In genomic region chr12:99216341-99216761, GRCm38 (mm10) we compare ENCODE assay signal across 9 mouse cellular contexts.
A peak's percentile ranks its signal among the peaks of the same experiment; 100 is the strongest.
DNase-seq lines count a peak whose midpoint lies in the region; ATAC-seq and TF ChIP-seq lines count a peak whose summit lies in the region.
"Had no signal": no experiment of that assay in that cellular context is flagged by ENCODE, and none has a peak within 500 bp of the region (broad histone marks: within the 10 kb centered on the region; RNA-seq: fewer than 3 reads in every experiment).

No protein-coding gene starts in this region.

- no peaks in the 10 kb centered on the region for H3K9me3 ChIP-seq in forebrain, postnatal 0 days (ENCODE audit: low read length)
- H3K9me3 ChIP-seq in midbrain, embryonic 11.5 days (ENCODE audit: control insufficient read depth, low read length), result no peaks in the 10 kb centered on the region
- H3K9me3 ChIP-seq in kidney, embryonic 14.5 days (ENCODE audit: control insufficient read depth, low read length), result no peaks in the 10 kb centered on the region

- 0 out of 2 replicates have a peak, but pooled peaks cover under 1% of the 10 kb centered on the region for H3K36me3 ChIP-seq in forebrain, postnatal 0 days (ENCODE audit: insufficient read depth)
- no peaks in the 10 kb centered on the region for H3K36me3 ChIP-seq in midbrain, embryonic 11.5 days (ENCODE audit: control insufficient read depth, insufficient read depth, low read length)
- no peaks in the 10 kb centered on the region for H3K36me3 ChIP-seq in kidney, embryonic 14.5 days (ENCODE audit: control insufficient read depth, insufficient read depth, low read length)

- peaks cover 21% of the 10 kb centered on the region for H3K4me1 ChIP-seq in forebrain, postnatal 0 days (ENCODE audit: insufficient read depth)
- peaks cover 46% of the 10 kb centered on the region for H3K4me1 ChIP-seq in midbrain, embryonic 11.5 days (ENCODE audit: control insufficient read depth, insufficient read depth, low read length)
- H3K4me1 ChIP-seq in kidney, embryonic 14.5 days (ENCODE audit: control insufficient read depth, insufficient read depth, low read length), result peaks cover 14% of the 10 kb centered on the region; the same call in 1 of the 2 replicates

- no peak overlapping the region for H3K4me2 ChIP-seq in forebrain, postnatal 0 days (ENCODE audit: low read depth)
- no peak overlapping the region for H3K4me2 ChIP-seq in midbrain, embryonic 11.5 days
- no peak overlapping the region for H3K4me2 ChIP-seq in kidney, embryonic 14.5 days (replicated peaks; ENCODE audit: low read depth, low read length)

- no peak for TF ChIP-seq CTCF in gastrocnemius, adult 2 months (IDR thresholded peaks at IDR 0.05)
- no peak for TF ChIP-seq CTCF in forebrain, postnatal 0 days (IDR thresholded peaks at IDR 0.05; ENCODE audit: low read depth)

- peak overlapping the region; percentile 97 for H3K27ac ChIP-seq in gastrocnemius, adult 2 months
- no peak overlapping the region for H3K27ac ChIP-seq in forebrain, postnatal 0 days (ENCODE audit: low read depth, low read length)
- peak overlapping the region; percentile 35; the same call in 1 of the 2 replicates for H3K27ac ChIP-seq in midbrain, embryonic 11.5 days (ENCODE audit: low read depth, low read length)
- no peak overlapping the region for H3K27ac ChIP-seq in kidney, embryonic 14.5 days (ENCODE audit: low read depth, low read length)

- peak; percentile 72 for DNase-seq in gastrocnemius, adult 2 months
- DNase-seq in gastrocnemius, postnatal 14 days, result no peak
- peak; percentile 57 for DNase-seq in cerebellum, adult 11 months
- no peak for DNase-seq in forebrain, postnatal 0 days
- no peak for DNase-seq in midbrain, embryonic 11.5 days (ENCODE audit: low spot score, missing footprints)
- DNase-seq in urinary bladder, postnatal 36 days (ENCODE audit: low spot score in 2 of 2), result no peak
- no peak for DNase-seq in spleen, postnatal 4 days (ENCODE audit: low spot score in 2 of 2)
- DNase-seq: right cerebral cortex, postnatal 14 days had no signal

- H3K27me3 ChIP-seq in forebrain, postnatal 0 days (ENCODE audit: insufficient read depth, low read length), result no peaks in the 10 kb centered on the region
- H3K27me3 ChIP-seq in midbrain, embryonic 11.5 days (ENCODE audit: control insufficient read depth, insufficient read depth, low read length), result no peaks in the 10 kb centered on the region
- H3K27me3 ChIP-seq in kidney, embryonic 14.5 days (ENCODE audit: control insufficient read depth, insufficient read depth, low read length), result no peaks in the 10 kb centered on the region

- H3K4me3 ChIP-seq in gastrocnemius, adult 2 months, result peak overlapping the region; percentile 38
- no peak overlapping the region for H3K4me3 ChIP-seq in forebrain, postnatal 0 days (ENCODE audit: low read depth, low read length)
- no peak overlapping the region for H3K4me3 ChIP-seq in midbrain, embryonic 11.5 days (ENCODE audit: low read depth, low read length)
- H3K4me3 ChIP-seq in kidney, embryonic 14.5 days (ENCODE audit: low read length), result no peak overlapping the region

- ATAC-seq in forebrain, postnatal 0 days, result peak; percentile 64
- no peak for ATAC-seq in midbrain, embryonic 11.5 days (ENCODE audit: low FRiP score)
- ATAC-seq in kidney, embryonic 14.5 days (ENCODE audit: low FRiP score, low TSS enrichment), result no peak

- WGBS in forebrain, postnatal 0 days, result 18% methylated on average over 5 of the region's 5 CpGs
- 64% methylated on average over 5 of the region's 5 CpGs for WGBS in midbrain, embryonic 11.5 days
- 53% methylated on average over 5 of the region's 5 CpGs for WGBS in kidney, embryonic 14.5 days

- intact Hi-C loops in gastrocnemius, adult 2 months (cut with DNase I), result loop anchor here (5.0 to 10.0 kb wide), 4 partner anchors 91 to 618 kb away; partner anchors contain the start of gene Foxn3
- intact Hi-C loops in gastrocnemius, postnatal 14 days (cut with DNase I; ENCODE audit: low total_unique reads), result no loop called here

- no peak overlapping the region for H3K9ac ChIP-seq in forebrain, postnatal 0 days
- H3K9ac ChIP-seq in midbrain, embryonic 11.5 days (ENCODE audit: low read length), result 0 out of 2 replicates have a peak overlapping the region, but pooled peaks have one; percentile 25
- no peak overlapping the region for H3K9ac ChIP-seq in kidney, embryonic 14.5 days (ENCODE audit: low read depth, low read length)

Comparison
In these comparisons a context has a peak if more than half of its experiments do, and no peak if none do; other contexts are left out.
1. DNase-seq: peak in gastrocnemius, adult 2 months (single experiment) and cerebellum, adult 11 months (single experiment); none in gastrocnemius, postnatal 14 days (single experiment), forebrain, postnatal 0 days (single experiment), midbrain, embryonic 11.5 days (single experiment), urinary bladder, postnatal 36 days (0 of 2) and spleen, postnatal 4 days (0 of 2).
2. H3K27ac ChIP-seq: peak in gastrocnemius, adult 2 months (single experiment) and midbrain, embryonic 11.5 days (single experiment); none in forebrain, postnatal 0 days (single experiment) and kidney, embryonic 14.5 days (single experiment).